Mouse (Mus musculus): ENCODE measurements around the gene Cyp2s1.

DNA sequence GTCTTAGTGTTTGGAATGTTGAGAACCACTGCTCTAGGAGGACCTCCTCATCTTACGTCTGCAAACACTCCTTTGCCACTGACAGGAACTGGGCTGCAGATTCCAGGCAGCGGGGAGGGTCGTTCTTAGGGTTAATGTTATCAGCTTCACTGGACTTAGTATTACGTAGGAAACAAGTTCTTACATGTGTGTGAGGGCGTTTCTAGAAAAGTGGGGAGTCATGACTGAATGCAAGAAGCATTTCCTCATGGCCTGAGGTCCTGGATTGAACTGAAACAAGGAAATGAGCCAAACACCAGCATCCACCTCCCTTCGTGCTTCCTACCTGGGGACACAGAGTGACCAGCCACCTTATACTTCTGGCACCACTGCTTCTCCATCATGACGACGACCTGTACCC, 27.7 kb upstream of the Cyp2s1 start:
- TF ChIP-seq CTCF (IDR thresholded peaks at IDR 0.05; ENCODE audit: borderline replicate concordance, control insufficient read depth, extremely low read depth, insufficient read depth, low read length, poor library complexity): no peak
- TF ChIP-seq POLR2A (IDR thresholded peaks at IDR 0.05; ENCODE audit: control insufficient read depth, extremely low read depth, insufficient read depth, low read length, poor library complexity): no peak

All from thymus, adult 2 months (tissue).